Mouse (Mus musculus) liver, postnatal 0 days (tissue): ENCODE measurements around the gene Zfp668.

Experiments
- CTCF ChIP-seq: sonication (generic); IDR thresholded peaks from 2 replicates; pipeline ENCODE4 v1.5.1; 2016; ENCODE audit warnings: antibody characterized with exemption, low read depth
- EP300 ChIP-seq: IDR thresholded peaks from 2 replicates; pipeline ENCODE4 v1.6.1; 2016; ENCODE audit warnings: antibody characterized with exemption, low read depth, mild to moderate bottlenecking

GRCm38 (mm10) chr7:127908656-127909055, 32.0 kb upstream of the Zfp668 start:
- TF ChIP-seq CTCF = no peak
- no peak for TF ChIP-seq EP300
